Mouse (Mus musculus) erythroblast, adult 5-6 weeks (primary cell): Measurements from ENCODE around the gene Vwa7. TPM values are rescaled to one million over a fixed set of nuclear protein-coding genes. Genes with fewer than 3 reads are reported as not detected.
"Not testable (repeated sequence)": the region's sequence is repeated elsewhere in the genome, so short reads cannot be mapped to it uniquely, and the experiment has no call there.

Experiments
- ATAC-seq: replicated peaks from 2 replicates; pipeline ENCODE4 v1.8.0; 2016; ENCODE audit warnings: moderate number of reproducible peaks, mild to moderate bottlenecking, moderate TSS enrichment, inconsistent platforms; ENCODE audit not compliant: poor library complexity, low FRiP score, severe bottlenecking
- total RNA-seq, 2 experiments: library from RNA; stranded (forward) in 1 of 2; stranded (reverse) in 1 of 2; fragments of 150-400 nt in 1 of 2; fragments of 200-764, 138-1000 nt in 1 of 2; gene quantifications; 2 replicates each; pipeline versions ENCODE4 v1.2.3 to v1.2.4; 2015 to 2017; ENCODE audit warnings: low replicate concordance in 2 of 2

The Vwa7 gene
- not detected in 2 replicates for total RNA-seq (2015; ENCODE audit: low replicate concordance)
- not detected in 2 replicates for total RNA-seq (2017; ENCODE audit: low replicate concordance)

- ATAC-seq, result peak; percentile 35; the same call in 1 of the 2 replicates
Observed at GRCm38 (mm10) chr17:35016376-35016775, at the start of gene Vwa7. Gene Vwa7 (plus strand): TSS chr17:35016579.

- not testable (repeated sequence) for ATAC-seq
Observed at GRCm38 (mm10) chr17:34969822-34970221, 46.6 kb upstream of the Vwa7 start, which contains the start of gene Gm20481. Gene Gm20481 (plus strand): TSS chr17:34969912.

GRCm38 (mm10) chr17:34970850-34971249, 45.5 kb upstream of the Vwa7 start:
- ATAC-seq, result not testable (repeated sequence)

- ATAC-seq, result peak; percentile 38
Observed at GRCm38 (mm10) chr17:34971694-34972068, 44.7 kb upstream of the Vwa7 start.

GRCm38 (mm10) chr17:34972069-34972749, 44.2 kb upstream of the Vwa7 start, which contains the start of the genes Hspa1a and Hspa1l:
Gene Hspa1a (minus strand): TSS chr17:34972156.
Gene Hspa1l (plus strand): TSS chr17:34972703.
- peak; percentile 98 for ATAC-seq

GRCm38 (mm10) chr17:34975581-34976492, 40.5 kb upstream of the Vwa7 start:
- no peak for ATAC-seq

GRCm38 (mm10) chr17:34977000-34977399, 39.4 kb upstream of the Vwa7 start:
- ATAC-seq, result no peak

- ATAC-seq, result no peak
Observed at GRCm38 (mm10) chr17:34978239-34978638, 38.1 kb upstream of the Vwa7 start.

GRCm38 (mm10) chr17:34979631-34980030, 36.7 kb upstream of the Vwa7 start:
- no peak for ATAC-seq

- ATAC-seq, result no peak
Observed at GRCm38 (mm10) chr17:34980655-34981054, 35.7 kb upstream of the Vwa7 start.

GRCm38 (mm10) chr17:34981690-34982180, 34.6 kb upstream of the Vwa7 start, which contains the start of gene Lsm2:
Gene Lsm2 (plus strand): TSS chr17:34981862.
- peak; percentile 90 for ATAC-seq

GRCm38 (mm10) chr17:34982328-34982727, 34.1 kb upstream of the Vwa7 start:
- ATAC-seq, result peak; percentile 8; the same call in 1 of the 2 replicates

GRCm38 (mm10) chr17:34984218-34984617, 32.2 kb upstream of the Vwa7 start:
- ATAC-seq, result 0 out of 2 replicates have a peak, but pooled peaks have one; percentile 44

- no peak for ATAC-seq
Observed at GRCm38 (mm10) chr17:34994751-34995150, 21.6 kb upstream of the Vwa7 start.

GRCm38 (mm10) chr17:34995192-34995591, 21.2 kb upstream of the Vwa7 start:
- not testable (repeated sequence) for ATAC-seq

- ATAC-seq, result not testable (repeated sequence)
Observed at GRCm38 (mm10) chr17:34995927-34996326, 20.5 kb upstream of the Vwa7 start.

GRCm38 (mm10) chr17:34996411-34997141, 19.8 kb upstream of the Vwa7 start:
- ATAC-seq, result peak; percentile 32; the same call in 1 of the 2 replicates

GRCm38 (mm10) chr17:34997142-34997483, 19.3 kb upstream of the Vwa7 start:
- ATAC-seq, result no peak
